Mouse (Mus musculus): ENCODE data around the gene Mxd3. TPM values are rescaled to one million over a fixed set of nuclear protein-coding genes. Genes with fewer than 3 reads are reported as not detected.

Gene Mxd3
- 10 to 100 TPM; 16.2 to 18.0 TPM for total RNA-seq (2021)
- long read RNA-seq, experiment 1, partial matches to known transcripts: 2 of 9 reads
- long read RNA-seq, experiment 1, other reads (novel, unspliced or antisense): 3 of 9 reads
- long read RNA-seq, experiment 2, transcript Mxd3-201 (6 exons, 1,327 nt): major isoform, 15 of 27 reads
- long read RNA-seq, experiment 2, partial matches to known transcripts: 4 of 27 reads
- long read RNA-seq, experiment 2, other reads (novel, unspliced or antisense): 6 of 27 reads

GRCm38 (mm10) chr13:55329683-55330566, at the start of gene Mxd3:
Gene Mxd3 (minus strand): TSS chr13:55329823.
- DNase-seq (ENCODE audit: low spot score in 2 of 2): peak; percentile 56 to 83

GRCm38 (mm10) chr13:55378907-55379580, 49.4 kb upstream of the Mxd3 start:
- DNase-seq (ENCODE audit: low spot score in 2 of 2): no peak

GRCm38 (mm10) chr13:55375877-55376276, 46.3 kb upstream of the Mxd3 start:
- DNase-seq (ENCODE audit: low spot score in 2 of 2): no peak

GRCm38 (mm10) chr13:55374206-55374924, 44.7 kb upstream of the Mxd3 start:
- DNase-seq (ENCODE audit: low spot score in 2 of 2): no peak

- DNase-seq (ENCODE audit: low spot score in 2 of 2): no peak
Observed at GRCm38 (mm10) chr13:55371740-55372139, 42.1 kb upstream of the Mxd3 start.

GRCm38 (mm10) chr13:55371007-55371681, 41.5 kb upstream of the Mxd3 start:
- DNase-seq (ENCODE audit: low spot score in 2 of 2): no peak

GRCm38 (mm10) chr13:55370234-55370633, 40.6 kb upstream of the Mxd3 start:
- DNase-seq (ENCODE audit: low spot score in 2 of 2): no peak

GRCm38 (mm10) chr13:55369531-55370114, 40.0 kb upstream of the Mxd3 start, which contains the start of gene Rgs14:
Gene Rgs14 (plus strand): TSS chr13:55369732.
- no peak for DNase-seq (ENCODE audit: low spot score in 2 of 2)

GRCm38 (mm10) chr13:55368401-55368800, 38.8 kb upstream of the Mxd3 start:
- DNase-seq (ENCODE audit: low spot score in 2 of 2): no peak

- DNase-seq (ENCODE audit: low spot score in 2 of 2): peak; percentile 74 to 93
Observed at GRCm38 (mm10) chr13:55362453-55363060, 32.9 kb upstream of the Mxd3 start, which contains the start of gene Lman2. Gene Lman2 (minus strand): TSS chr13:55362783.

- DNase-seq (ENCODE audit: low spot score in 2 of 2): peak in 1 of 2 experiments; percentile 13
Observed at GRCm38 (mm10) chr13:55361974-55362452, 32.4 kb upstream of the Mxd3 start.

- DNase-seq (ENCODE audit: low spot score in 2 of 2): no peak
Observed at GRCm38 (mm10) chr13:55361145-55361544, 31.5 kb upstream of the Mxd3 start.

GRCm38 (mm10) chr13:55346745-55347144, 17.1 kb upstream of the Mxd3 start:
- DNase-seq (ENCODE audit: low spot score in 2 of 2): no peak

GRCm38 (mm10) chr13:55344286-55344685, 14.7 kb upstream of the Mxd3 start:
- no peak for DNase-seq (ENCODE audit: low spot score in 2 of 2)

GRCm38 (mm10) chr13:55342469-55342868, 12.8 kb upstream of the Mxd3 start:
- no peak for DNase-seq (ENCODE audit: low spot score in 2 of 2)

- no peak for DNase-seq (ENCODE audit: low spot score in 2 of 2)
Observed at GRCm38 (mm10) chr13:55339259-55339658, 9.6 kb upstream of the Mxd3 start.

GRCm38 (mm10) chr13:55338131-55339054, 8.8 kb upstream of the Mxd3 start:
- DNase-seq (ENCODE audit: low spot score in 2 of 2): no peak

- DNase-seq (ENCODE audit: low spot score in 2 of 2): no peak
Observed at GRCm38 (mm10) chr13:55337341-55337975, 7.8 kb upstream of the Mxd3 start.
